Mouse (Mus musculus) embryonic facial prominence, embryonic 15.5 days (tissue): ENCODE results near the gene Ahnak. TPM values are rescaled to one million over a fixed set of nuclear protein-coding genes. Genes with fewer than 3 reads are reported as not detected.

Experiments used
- ATAC-seq: fragments of 200-750 bp; cut with Nextera tagmentation; 2 replicates; pipeline ENCODE4 v1.8.0; 2017; ENCODE audit warnings: low read depth, moderate TSS enrichment; ENCODE audit not compliant: insufficient number of reproducible peaks, low FRiP score, low TSS enrichment
- H3K27ac ChIP-seq: fragments of 300-500 bp; sonication (generic); replicated peaks from 2 replicates; pipeline ENCODE4 v1.5.1; 2015; ENCODE audit warnings: mild to moderate bottlenecking, inconsistent platforms
- H3K27me3 ChIP-seq: fragments of 300-500 bp; sonication (generic); 2 replicates; pipeline ENCODE4 v1.6.1; 2015; ENCODE audit warnings: inconsistent platforms
- H3K36me3 ChIP-seq: fragments of 300-500 bp; sonication (generic); 2 replicates; pipeline ENCODE4 v1.6.1; 2015; ENCODE audit warnings: mild to moderate bottlenecking, inconsistent platforms
- H3K4me1 ChIP-seq: fragments of 300-500 bp; sonication (generic); 2 replicates; pipeline ENCODE4 v1.6.1; 2015; ENCODE audit warnings: inconsistent platforms
- H3K4me2 ChIP-seq: fragments of 300-500 bp; sonication (generic); replicated peaks from 2 replicates; pipeline ENCODE4 v1.6.1; 2015; ENCODE audit warnings: mild to moderate bottlenecking, inconsistent platforms
- H3K4me3 ChIP-seq: fragments of 300-500 bp; sonication (generic); replicated peaks from 2 replicates; pipeline ENCODE4 v1.5.1; 2015; ENCODE audit warnings: mild to moderate bottlenecking, inconsistent platforms
- H3K9ac ChIP-seq: fragments of 300-500 bp; sonication (generic); 2 replicates; pipeline ENCODE4 v1.6.1; 2015; ENCODE audit warnings: inconsistent platforms
- H3K9me3 ChIP-seq: fragments of 300-500 bp; sonication (generic); replicated peaks from 2 replicates; pipeline ENCODE4 v1.6.1; 2016; ENCODE audit warnings: inconsistent platforms
- WGBS: fragments of 180-500 bp; shearing (Covaris S2); methylation state at CpG from one replicate; pipeline ENCODE4 v1.1.7; 2015; 5-methylcytosine and 5-hydroxymethylcytosine counted together
- polyA plus RNA-seq: library from polyadenylated mRNA; unstranded; fragments of >200 nt; fragmentation: Nextera tagmentation; extraction: Ambion mirVana; gene quantifications from 2 replicates; pipeline ENCODE4 v1.2.1, GENCODE M21; 2015

The Ahnak gene
- polyA plus RNA-seq, 1 experiment from 2014 or later = 71.9 TPM

DNA sequence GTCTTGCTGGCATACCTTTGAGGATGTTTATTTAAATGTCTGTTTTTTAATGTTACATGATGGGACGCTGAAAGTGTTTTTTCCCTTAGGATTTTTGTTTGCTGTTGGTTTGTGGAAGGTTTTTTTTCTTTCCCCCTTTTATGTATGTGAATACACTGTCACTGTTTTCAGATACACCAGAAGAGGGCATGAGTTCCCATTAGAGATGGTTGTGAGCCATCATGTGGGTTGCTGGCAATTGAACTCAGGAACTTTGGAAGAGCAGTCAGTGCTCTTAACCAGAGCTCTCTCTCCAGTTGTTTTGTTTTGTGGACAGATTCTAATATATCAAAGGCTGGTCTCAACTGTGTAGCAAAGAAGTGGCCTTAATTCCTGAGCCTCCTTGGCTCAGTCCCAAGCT lies 14.4 kb upstream of the Ahnak start:
- H3K9me3 ChIP-seq = no peaks in the 10 kb centered on the region
- WGBS = 86% methylated on average over 1 of the region's 1 CpGs
- no peak for ATAC-seq
- peaks cover 94% of the 10 kb centered on the region for H3K36me3 ChIP-seq
- no peak overlapping the region for H3K9ac ChIP-seq
- H3K4me3 ChIP-seq = no peak overlapping the region
- 0 out of 2 replicates have a peak, but pooled peaks cover 11% of the 10 kb centered on the region for H3K4me1 ChIP-seq
- no peaks in the 10 kb centered on the region for H3K27me3 ChIP-seq
- H3K27ac ChIP-seq = no peak overlapping the region
- H3K4me2 ChIP-seq = no peak overlapping the region

DNA sequence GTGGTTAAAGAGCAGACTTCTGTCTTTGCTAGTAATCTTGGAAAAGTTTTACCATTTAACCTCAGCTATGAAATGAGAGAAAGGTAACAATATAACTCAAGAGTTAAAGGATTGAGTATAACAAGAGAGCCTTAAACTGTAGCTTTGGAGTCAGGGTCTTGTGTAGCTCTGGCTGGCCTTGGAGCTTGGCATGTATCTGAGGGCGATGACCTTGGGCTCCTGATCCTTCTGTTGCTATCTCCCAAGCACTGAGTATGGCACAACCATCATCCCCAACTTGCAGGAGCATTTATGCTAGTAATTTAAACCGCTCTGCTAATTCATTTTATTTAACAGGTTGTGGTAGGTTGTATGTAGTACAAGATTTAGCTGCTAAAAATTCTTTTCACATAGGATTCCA lies 13.6 kb upstream of the Ahnak start:
- Histone ChIP-seq H3K27ac (no peak overlapping the region), H3K9me3 (no peaks in the 10 kb centered on the region), H3K4me3 (no peak overlapping the region), H3K9ac (no peak overlapping the region), H3K4me2 (no peak overlapping the region), H3K36me3 (peaks cover 94% of the 10 kb centered on the region), H3K27me3 (no peaks in the 10 kb centered on the region), H3K4me1 (peaks cover 15% of the 10 kb centered on the region)
- ATAC-seq = no peak
- 86% methylated on average over 2 of the region's 2 CpGs for WGBS

DNA sequence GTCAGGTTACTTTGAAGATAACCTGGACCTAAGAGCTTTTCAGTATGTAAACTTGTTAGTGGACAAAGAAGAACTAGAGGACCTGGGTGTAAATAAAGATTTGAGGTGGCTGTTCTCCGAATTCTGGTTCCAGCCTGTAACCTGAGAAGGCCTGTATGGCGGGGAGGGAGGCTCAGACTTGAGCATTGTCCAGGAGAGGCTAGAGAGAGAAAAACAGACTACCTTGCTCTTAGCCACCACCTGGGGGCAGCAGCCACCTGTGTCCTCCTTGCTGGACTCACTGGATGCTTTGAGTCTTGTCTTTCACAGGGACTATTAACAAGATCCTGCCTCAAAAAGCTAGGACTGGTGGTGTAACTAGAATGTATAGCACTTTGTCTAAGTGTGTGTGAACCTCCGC lies 12.5 kb upstream of the Ahnak start:
- Histone ChIP-seq H3K36me3 (peaks cover 87% of the 10 kb centered on the region), H3K27me3 (no peaks in the 10 kb centered on the region), H3K4me1 (peaks cover 25% of the 10 kb centered on the region), H3K9me3 (no peaks in the 10 kb centered on the region), H3K4me3 (no peak overlapping the region), H3K9ac (no peak overlapping the region), H3K4me2 (no peak overlapping the region), H3K27ac (no peak overlapping the region)
- WGBS = 33% methylated on average over 3 of the region's 3 CpGs
- peak; percentile 58; the same call in 1 of the 2 replicates for ATAC-seq

DNA sequence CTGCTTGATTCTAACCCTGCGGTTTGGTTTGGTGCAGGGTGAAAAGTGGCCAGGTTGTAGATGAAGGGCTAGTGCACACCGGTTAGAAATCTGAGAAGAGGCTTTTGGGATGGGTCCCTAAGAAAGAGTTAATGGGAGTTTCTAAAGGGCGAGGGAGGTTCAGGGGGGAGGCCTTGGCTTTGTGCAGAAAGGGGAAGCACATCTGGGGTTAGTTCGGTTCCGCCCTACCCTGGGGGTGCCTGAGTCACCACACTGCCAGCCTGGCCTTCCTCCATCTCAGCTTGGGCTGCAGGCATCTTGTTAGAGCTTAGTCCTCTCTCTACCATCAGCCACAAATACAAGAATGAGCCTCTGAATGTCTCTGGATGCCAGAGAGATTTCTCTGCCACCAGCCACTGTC lies 8.3 kb upstream of the Ahnak start:
- Histone ChIP-seq H3K9ac (no peak overlapping the region), H3K9me3 (no peaks in the 10 kb centered on the region), H3K27ac (peak overlapping the region; percentile 73), H3K27me3 (no peaks in the 10 kb centered on the region), H3K4me3 (no peak overlapping the region), H3K4me1 (peaks cover 61% of the 10 kb centered on the region), H3K4me2 (no peak overlapping the region), H3K36me3 (peaks cover 47% of the 10 kb centered on the region)
- no peak for ATAC-seq
- 23% methylated on average over 5 of the region's 5 CpGs for WGBS

DNA sequence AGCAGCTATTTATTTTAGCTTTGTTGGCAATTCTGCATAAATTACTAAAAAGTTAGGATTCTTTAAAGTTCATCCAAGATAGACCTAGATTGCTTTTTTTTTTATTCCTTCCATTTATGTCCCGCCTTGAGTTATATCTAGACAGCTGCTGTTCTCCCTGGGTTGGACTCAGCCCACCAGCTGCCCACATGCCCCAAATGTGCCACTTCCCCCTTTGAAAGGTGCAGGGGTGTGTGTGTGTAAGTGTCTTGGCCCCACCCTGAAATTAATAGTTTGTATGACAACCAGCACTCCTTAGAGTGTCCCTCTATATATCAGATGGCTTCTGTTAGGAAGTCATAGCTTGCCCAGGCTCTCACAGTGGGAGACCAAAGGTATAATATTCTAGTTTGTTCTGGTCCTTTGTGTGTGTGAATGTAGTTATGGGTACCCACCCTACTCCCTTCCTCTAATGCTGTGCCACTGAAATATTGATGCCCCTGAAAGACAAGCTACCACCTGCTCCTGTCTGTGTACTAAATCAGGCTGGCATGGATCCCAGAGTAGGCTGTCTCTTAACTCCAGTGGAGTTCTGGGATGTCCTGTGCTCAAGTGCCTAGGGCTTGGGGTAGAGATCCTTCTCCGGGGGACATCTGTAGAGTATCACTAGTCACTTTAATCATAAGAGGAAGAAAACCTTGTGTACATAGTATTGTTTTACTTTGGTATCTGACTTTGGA lies 7.5 kb upstream of the Ahnak start:
- 53% methylated on average over 2 of the region's 2 CpGs for WGBS
- peaks cover 55% of the 10 kb centered on the region for H3K4me1 ChIP-seq
- H3K4me3 ChIP-seq = no peak overlapping the region
- no peaks in the 10 kb centered on the region for H3K9me3 ChIP-seq
- H3K36me3 ChIP-seq = peaks cover 42% of the 10 kb centered on the region
- no peak overlapping the region for H3K4me2 ChIP-seq
- H3K27me3 ChIP-seq = no peaks in the 10 kb centered on the region
- peak; percentile 59 for ATAC-seq
- H3K27ac ChIP-seq = peak overlapping the region; percentile 73
- no peak overlapping the region for H3K9ac ChIP-seq

GRCm38 (mm10) chr19:8982303-8983149 lies 6.6 kb upstream of the Ahnak start:
- no peaks in the 10 kb centered on the region for H3K27me3 ChIP-seq
- H3K4me2 ChIP-seq = no peak overlapping the region
- ATAC-seq = no peak
- peak overlapping the region; percentile 73 for H3K27ac ChIP-seq
- no peaks in the 10 kb centered on the region for H3K9me3 ChIP-seq
- 42% methylated on average over 5 of the region's 5 CpGs for WGBS
- H3K4me3 ChIP-seq = no peak overlapping the region
- peaks cover 33% of the 10 kb centered on the region for H3K36me3 ChIP-seq
- H3K9ac ChIP-seq = no peak overlapping the region
- peaks cover 60% of the 10 kb centered on the region for H3K4me1 ChIP-seq

- Histone ChIP-seq H3K9ac (no peak overlapping the region), H3K9me3 (no peaks in the 10 kb centered on the region), H3K27ac (peak overlapping the region; percentile 73), H3K4me1 (peaks cover 67% of the 10 kb centered on the region), H3K4me2 (no peak overlapping the region), H3K36me3 (peaks cover 26% of the 10 kb centered on the region), H3K27me3 (no peaks in the 10 kb centered on the region), H3K4me3 (no peak overlapping the region)
- 42% methylated on average over 4 of the region's 4 CpGs for WGBS
- no peak for ATAC-seq
These were observed 5.9 kb upstream of the Ahnak start for GRCm38 (mm10) chr19:8983150-8983650.

GRCm38 (mm10) chr19:8984255-8984868 lies 4.7 kb upstream of the Ahnak start:
- no peak overlapping the region; the same call in 1 of the 2 replicates for H3K4me2 ChIP-seq
- 6% methylated on average over 7 of the region's 7 CpGs for WGBS
- H3K4me1 ChIP-seq = peaks cover 74% of the 10 kb centered on the region
- H3K27me3 ChIP-seq = no peaks in the 10 kb centered on the region
- ATAC-seq = no peak
- no peak overlapping the region for H3K9ac ChIP-seq
- H3K9me3 ChIP-seq = no peaks in the 10 kb centered on the region
- H3K36me3 ChIP-seq = peaks cover 14% of the 10 kb centered on the region
- H3K4me3 ChIP-seq = no peak overlapping the region
- peak overlapping the region; percentile 73 for H3K27ac ChIP-seq

- Histone ChIP-seq H3K27me3 (no peaks in the 10 kb centered on the region), H3K4me1 (peaks cover 68% of the 10 kb centered on the region), H3K9ac (no peak overlapping the region), H3K4me2 (no peak overlapping the region), H3K4me3 (no peak overlapping the region), H3K9me3 (no peaks in the 10 kb centered on the region), H3K36me3 (no peaks in the 10 kb centered on the region), H3K27ac (no peak overlapping the region)
- no peak for ATAC-seq
- WGBS = 75% methylated on average over 5 of the region's 5 CpGs
These were observed 3.2 kb upstream of the Ahnak start for GRCm38 (mm10) chr19:8985891-8986290.

DNA sequence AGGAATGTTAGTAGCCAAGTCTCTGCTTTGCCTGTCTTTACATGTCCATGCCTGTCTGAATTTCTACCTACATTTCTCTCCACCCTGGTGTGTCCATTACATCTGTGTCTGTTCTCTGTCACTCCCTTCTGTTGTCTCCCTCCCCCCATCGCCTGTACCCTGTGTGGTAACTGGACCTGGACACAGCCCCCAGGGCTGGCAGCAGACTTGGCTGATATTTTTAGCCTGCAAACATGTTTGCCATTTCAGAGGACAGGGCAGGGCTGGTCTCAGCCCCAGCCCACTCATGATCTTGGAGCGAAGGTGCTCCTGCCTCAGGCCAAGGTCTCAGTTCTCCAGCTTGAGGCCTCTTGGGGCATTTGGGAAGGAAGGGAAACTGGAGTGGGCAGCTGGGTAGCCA lies 1.3 kb upstream of the Ahnak start:
- H3K9ac ChIP-seq = no peak overlapping the region
- H3K27ac ChIP-seq = peak overlapping the region; percentile 97
- no peaks in the 10 kb centered on the region for H3K36me3 ChIP-seq
- no peaks in the 10 kb centered on the region for H3K9me3 ChIP-seq
- H3K4me2 ChIP-seq = peak overlapping the region; percentile 73; the same call in 1 of the 2 replicates
- H3K4me3 ChIP-seq = peak overlapping the region; percentile 71; the same call in 1 of the 2 replicates
- H3K27me3 ChIP-seq = no peaks in the 10 kb centered on the region
- ATAC-seq = no peak
- 22% methylated on average over 2 of the region's 2 CpGs for WGBS
- peaks cover 68% of the 10 kb centered on the region for H3K4me1 ChIP-seq
